Mouse (Mus musculus): ENCODE results near the gene Tpo. TPM values are rescaled to one million over a fixed set of nuclear protein-coding genes. Genes with fewer than 3 reads are reported as not detected.

The Tpo gene
- total and polyA plus RNA-seq, 2 experiments from 2014 or later, result 0.49 to 0.59 TPM

DNA sequence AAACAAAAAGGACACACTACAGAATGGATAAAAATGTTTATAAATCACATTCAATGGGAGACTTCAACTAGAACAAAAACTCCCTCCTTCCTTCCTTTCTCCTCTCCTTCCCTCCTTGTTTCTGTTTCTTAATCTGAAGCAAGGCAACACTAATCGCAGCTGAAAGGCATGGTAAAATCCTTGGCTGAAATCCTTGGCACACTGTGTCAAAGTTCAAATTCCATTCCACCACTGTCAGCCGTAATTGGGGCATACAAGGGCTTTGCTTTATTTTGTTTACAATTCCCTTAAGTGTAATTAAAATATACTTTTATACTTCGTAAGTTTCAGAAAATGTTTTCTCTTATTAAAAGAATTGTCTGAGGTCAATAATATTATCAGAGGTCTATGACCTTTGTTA is 108.9 kb downstream of the Tpo start:
- no peak overlapping the region for H3K4me2 ChIP-seq (ENCODE audit: low read depth, low read length, poor library complexity, severe bottlenecking)
- H3K4me1 ChIP-seq (ENCODE audit: insufficient read depth, low read length), result no peaks in the 10 kb centered on the region
- DNase-seq (ENCODE audit: low spot score) (no peak), ATAC-seq (ENCODE audit: low FRiP score) (no peak)
- no peaks in the 10 kb centered on the region for H3K9me3 ChIP-seq (ENCODE audit: low read length)
- H3K4me3 ChIP-seq (ENCODE audit: low read depth, low read length), result no peak overlapping the region
- peaks cover 9% of the 10 kb centered on the region for H3K36me3 ChIP-seq (ENCODE audit: insufficient read depth, low read length)
- 17% methylated on average over 3 of the region's 3 CpGs for WGBS
- no peak overlapping the region for H3K27ac ChIP-seq (ENCODE audit: low read depth, low read length)
- no peaks in the 10 kb centered on the region for H3K27me3 ChIP-seq (ENCODE audit: insufficient read depth, low read length)
- no peak for TF ChIP-seq CTCF (IDR thresholded peaks at IDR 0.05)
- H3K9ac ChIP-seq (replicated peaks; ENCODE audit: low read length, poor library complexity, severe bottlenecking), result no peak overlapping the region

DNA sequence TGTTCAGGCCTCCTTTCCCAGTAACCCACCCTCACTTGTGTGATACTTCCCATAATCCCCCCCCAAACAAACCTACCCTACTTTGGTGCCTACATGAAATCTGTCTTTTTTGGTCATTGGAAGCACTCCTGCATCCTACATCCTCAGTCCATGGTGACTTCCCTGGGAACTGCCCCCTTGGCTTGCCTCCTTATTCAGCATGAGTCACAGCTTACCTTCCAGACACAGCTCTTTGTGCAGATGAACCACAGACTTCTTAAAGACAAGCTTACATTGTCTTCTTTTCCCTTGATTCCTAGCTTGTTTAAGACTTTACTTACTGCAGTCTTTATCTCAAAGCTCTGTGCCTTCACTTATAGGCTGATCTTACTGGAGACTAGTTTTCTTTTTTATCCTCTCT is 112.0 kb downstream of the Tpo start:
- no peaks in the 10 kb centered on the region for H3K9me3 ChIP-seq (ENCODE audit: low read length)
- no peaks in the 10 kb centered on the region for H3K27me3 ChIP-seq (ENCODE audit: insufficient read depth, low read length)
- no peak for DNase-seq (ENCODE audit: low spot score)
- no peak overlapping the region for H3K27ac ChIP-seq (ENCODE audit: low read depth, low read length)
- no peak overlapping the region for H3K4me2 ChIP-seq (ENCODE audit: low read depth, low read length, poor library complexity, severe bottlenecking)
- H3K36me3 ChIP-seq (ENCODE audit: insufficient read depth, low read length), result peaks cover 24% of the 10 kb centered on the region
- no peak for ATAC-seq (ENCODE audit: low FRiP score)
- H3K9ac ChIP-seq (replicated peaks; ENCODE audit: low read length, poor library complexity, severe bottlenecking), result no peak overlapping the region
- no peak for TF ChIP-seq CTCF (IDR thresholded peaks at IDR 0.05)
- H3K4me3 ChIP-seq (ENCODE audit: low read depth, low read length), result no peak overlapping the region
- H3K4me1 ChIP-seq (ENCODE audit: insufficient read depth, low read length), result no peaks in the 10 kb centered on the region

DNA sequence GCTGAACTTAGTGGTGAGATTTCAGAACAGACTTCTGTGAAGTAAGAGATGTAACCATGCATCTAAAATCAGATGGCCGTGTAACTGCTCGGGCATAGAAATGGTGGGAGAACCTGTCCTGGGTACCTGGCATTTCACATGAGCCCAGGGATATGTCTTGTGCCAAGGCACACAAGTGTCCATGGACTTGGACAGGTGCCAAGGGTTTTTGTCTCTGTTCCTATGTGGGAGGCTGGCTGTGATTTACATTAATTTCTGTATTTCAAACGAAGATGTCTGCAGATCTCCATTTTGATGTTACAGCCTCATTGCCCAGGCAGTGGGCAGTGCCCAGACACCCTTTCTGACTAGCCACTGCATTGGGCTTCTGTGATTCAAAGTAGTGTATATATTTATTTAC is 115.3 kb downstream of the Tpo start:
- H3K27ac ChIP-seq (ENCODE audit: low read depth, low read length), result no peak overlapping the region
- no peak overlapping the region for H3K4me3 ChIP-seq (ENCODE audit: low read depth, low read length)
- H3K9ac ChIP-seq (replicated peaks; ENCODE audit: low read length, poor library complexity, severe bottlenecking), result no peak overlapping the region
- no peak for ATAC-seq (ENCODE audit: low FRiP score)
- no peaks in the 10 kb centered on the region for H3K9me3 ChIP-seq (ENCODE audit: low read length)
- DNase-seq (ENCODE audit: low spot score), result peak; percentile 23
- no peak for TF ChIP-seq CTCF (IDR thresholded peaks at IDR 0.05)
- H3K27me3 ChIP-seq (ENCODE audit: insufficient read depth, low read length), result no peaks in the 10 kb centered on the region
- WGBS, result 83% methylated on average over 3 of the region's 3 CpGs
- no peaks in the 10 kb centered on the region for H3K4me1 ChIP-seq (ENCODE audit: insufficient read depth, low read length)
- no peak overlapping the region for H3K4me2 ChIP-seq (ENCODE audit: low read depth, low read length, poor library complexity, severe bottlenecking)
- peaks cover 50% of the 10 kb centered on the region for H3K36me3 ChIP-seq (ENCODE audit: insufficient read depth, low read length)

DNA sequence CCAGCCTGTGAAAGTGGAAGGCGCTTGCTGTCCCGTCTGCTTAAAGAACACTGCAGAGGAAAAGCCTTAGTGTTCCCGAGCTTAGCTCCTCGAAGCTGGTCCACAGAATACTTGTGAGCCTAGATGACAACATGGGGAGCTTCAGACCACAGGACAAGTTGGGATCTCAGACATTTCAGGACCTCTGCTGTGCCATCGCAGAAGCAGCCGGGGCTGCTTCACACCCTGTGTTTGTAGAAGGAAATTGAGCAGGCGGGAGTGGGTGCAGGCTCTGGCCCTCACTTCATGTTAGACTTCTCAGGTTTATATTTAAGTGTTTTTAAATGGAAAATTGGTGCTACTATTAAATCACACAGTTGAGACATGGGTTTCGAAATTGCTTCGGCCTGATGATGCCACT is 116.9 kb downstream of the Tpo start:
- no peaks in the 10 kb centered on the region for H3K27me3 ChIP-seq (ENCODE audit: insufficient read depth, low read length)
- no peak overlapping the region for H3K27ac ChIP-seq (ENCODE audit: low read depth, low read length)
- 85% methylated on average over 9 of the region's 9 CpGs for WGBS
- ATAC-seq (ENCODE audit: low FRiP score), result no peak
- no peak overlapping the region for H3K4me2 ChIP-seq (ENCODE audit: low read depth, low read length, poor library complexity, severe bottlenecking)
- TF ChIP-seq CTCF (IDR thresholded peaks at IDR 0.05), result no peak
- H3K9ac ChIP-seq (replicated peaks; ENCODE audit: low read length, poor library complexity, severe bottlenecking), result no peak overlapping the region
- H3K4me3 ChIP-seq (ENCODE audit: low read depth, low read length), result no peak overlapping the region
- H3K4me1 ChIP-seq (ENCODE audit: insufficient read depth, low read length), result no peaks in the 10 kb centered on the region
- H3K9me3 ChIP-seq (ENCODE audit: low read length), result no peaks in the 10 kb centered on the region
- H3K36me3 ChIP-seq (ENCODE audit: insufficient read depth, low read length), result peaks cover 59% of the 10 kb centered on the region
- DNase-seq (ENCODE audit: low spot score), result no peak

DNA sequence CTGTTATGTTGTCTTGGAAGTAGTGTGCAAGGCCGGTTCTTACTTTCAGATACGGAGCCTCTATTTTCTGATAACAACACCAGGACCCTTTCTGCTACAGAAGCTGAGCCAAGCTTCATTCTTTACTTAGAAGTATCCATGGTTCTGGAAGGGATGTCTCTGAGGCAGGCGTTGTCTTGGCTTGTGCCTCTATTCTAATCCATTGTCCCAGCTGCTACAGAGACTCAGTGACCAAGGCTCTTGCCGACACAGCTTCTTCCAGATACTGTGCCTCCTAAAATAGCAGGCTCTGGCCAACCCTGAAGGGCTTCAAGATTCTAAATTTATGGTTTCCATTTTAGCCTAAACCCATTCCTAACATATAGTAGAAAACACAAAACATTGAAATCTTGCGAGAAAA is 123.7 kb downstream of the Tpo start:
- no peak for TF ChIP-seq CTCF (IDR thresholded peaks at IDR 0.05)
- Histone ChIP-seq H3K9me3 (ENCODE audit: low read length) (no peaks in the 10 kb centered on the region), H3K9ac (replicated peaks; ENCODE audit: low read length, poor library complexity, severe bottlenecking) (no peak overlapping the region), H3K4me1 (ENCODE audit: insufficient read depth, low read length) (no peaks in the 10 kb centered on the region), H3K27ac (ENCODE audit: low read depth, low read length) (no peak overlapping the region), H3K36me3 (ENCODE audit: insufficient read depth, low read length) (peaks cover 62% of the 10 kb centered on the region), H3K27me3 (ENCODE audit: insufficient read depth, low read length) (no peaks in the 10 kb centered on the region), H3K4me3 (ENCODE audit: low read depth, low read length) (no peak overlapping the region), H3K4me2 (ENCODE audit: low read depth, low read length, poor library complexity, severe bottlenecking) (no peak overlapping the region)
- 78% methylated on average over 5 of the region's 5 CpGs for WGBS
- no peak for DNase-seq (ENCODE audit: low spot score)
- ATAC-seq (ENCODE audit: low FRiP score), result no peak

DNA sequence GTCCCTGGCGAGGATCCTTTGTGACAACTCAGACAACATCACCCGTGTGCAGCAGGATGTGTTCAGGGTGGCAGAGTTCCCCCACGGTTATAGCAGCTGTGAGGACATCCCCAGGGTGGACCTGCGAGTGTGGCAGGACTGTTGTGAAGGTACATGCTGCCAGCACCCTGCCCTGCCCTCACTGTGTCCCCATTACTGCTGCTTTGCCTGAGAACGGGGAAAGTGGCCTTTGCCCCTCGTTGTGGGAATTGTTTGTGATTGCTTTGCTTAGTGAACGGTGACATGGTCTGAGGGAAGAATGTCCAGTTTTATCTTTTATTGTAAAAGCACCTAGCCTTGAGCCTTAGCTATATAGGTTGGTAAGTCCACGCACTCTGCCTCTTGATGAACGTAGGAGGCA is 125.8 kb downstream of the Tpo start:
- H3K9ac ChIP-seq (replicated peaks; ENCODE audit: low read length, poor library complexity, severe bottlenecking), result no peak overlapping the region

More for the DNA sequence above, 125.8 kb downstream of the Tpo start:
- ATAC-seq (ENCODE audit: low FRiP score) (no peak), DNase-seq (ENCODE audit: low spot score) (no peak)
- Histone ChIP-seq H3K27me3 (ENCODE audit: insufficient read depth, low read length) (no peaks in the 10 kb centered on the region), H3K4me1 (ENCODE audit: insufficient read depth, low read length) (no peaks in the 10 kb centered on the region), H3K9me3 (ENCODE audit: low read length) (no peaks in the 10 kb centered on the region), H3K27ac (ENCODE audit: low read depth, low read length) (no peak overlapping the region), H3K4me3 (ENCODE audit: low read depth, low read length) (no peak overlapping the region), H3K36me3 (ENCODE audit: insufficient read depth, low read length) (peaks cover 62% of the 10 kb centered on the region), H3K4me2 (ENCODE audit: low read depth, low read length, poor library complexity, severe bottlenecking) (no peak overlapping the region)
- no peak for TF ChIP-seq CTCF (IDR thresholded peaks at IDR 0.05)
- 85% methylated on average over 9 of the region's 9 CpGs for WGBS

Other genes starting within 250 kb of the Tpo start
- gene Pxdn, start 195.0 kb downstream of the Tpo start, total RNA-seq (2014; rRNA removed), result 81.9 and 84.2 TPM in 2 replicates
- 18.9 and 19.8 TPM in 2 replicates for gene Pxdn, start 195.0 kb downstream of the Tpo start, polyA plus RNA-seq (2015; fragmentation: Nextera tagmentation; extraction: Ambion mirVana)
- gene Sntg2, start 240.8 kb upstream of the Tpo start, total RNA-seq (2014; rRNA removed), result 6.4 and 11.7 TPM in 2 replicates
- gene Sntg2, start 240.8 kb upstream of the Tpo start, polyA plus RNA-seq (2015; fragmentation: Nextera tagmentation; extraction: Ambion mirVana), result 4.3 and 5.0 TPM in 2 replicates

Data from midbrain, postnatal 0 days (tissue).